Mouse (Mus musculus): Measurements from ENCODE around the gene Gucy2e. TPM values are rescaled to one million over a fixed set of nuclear protein-coding genes. Genes with fewer than 3 reads are reported as not detected.

Gucy2e gene
- polyA plus RNA-seq, 1 experiment from 2014 or later: 0.04 TPM

DNA sequence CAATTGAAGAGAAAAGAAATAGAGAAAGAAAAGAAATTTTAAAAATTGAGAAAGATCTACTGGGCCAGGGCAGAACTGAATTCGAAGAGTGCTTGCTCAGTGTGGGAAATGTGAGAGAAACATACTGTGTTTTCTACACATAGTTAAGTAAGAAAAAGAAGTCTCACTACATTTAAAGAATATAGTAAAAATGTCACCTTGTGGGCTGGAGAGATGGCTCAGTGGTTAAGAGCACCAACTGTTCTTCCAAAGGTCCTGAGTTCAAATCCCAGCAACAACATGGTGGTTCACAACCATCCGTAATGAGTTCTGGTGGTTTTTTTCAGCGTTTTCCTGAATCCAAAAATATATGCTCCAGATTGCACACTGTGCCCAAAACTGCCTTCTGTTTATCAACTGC is 58.3 kb downstream of the Gucy2e start:
- DNase-seq (ENCODE audit: low spot score, missing footprints) (no peak), ATAC-seq (ENCODE audit: low FRiP score) (no peak)
- no peaks in the 10 kb centered on the region for H3K9me3 ChIP-seq (ENCODE audit: control insufficient read depth, low read length)
- no peaks in the 10 kb centered on the region for H3K27me3 ChIP-seq (ENCODE audit: control insufficient read depth, insufficient read depth, low read length)
- H3K4me2 ChIP-seq: no peak overlapping the region
- WGBS: 84% methylated on average over 3 of the region's 3 CpGs
- no peaks in the 10 kb centered on the region for H3K4me1 ChIP-seq (ENCODE audit: control insufficient read depth, insufficient read depth, low read length)
- no peaks in the 10 kb centered on the region for H3K36me3 ChIP-seq (ENCODE audit: control insufficient read depth, insufficient read depth, low read length)
- no peak overlapping the region for H3K9ac ChIP-seq (ENCODE audit: low read length)
- H3K27ac ChIP-seq (ENCODE audit: low read depth, low read length): no peak overlapping the region
- H3K4me3 ChIP-seq (ENCODE audit: low read depth, low read length): no peak overlapping the region

DNA sequence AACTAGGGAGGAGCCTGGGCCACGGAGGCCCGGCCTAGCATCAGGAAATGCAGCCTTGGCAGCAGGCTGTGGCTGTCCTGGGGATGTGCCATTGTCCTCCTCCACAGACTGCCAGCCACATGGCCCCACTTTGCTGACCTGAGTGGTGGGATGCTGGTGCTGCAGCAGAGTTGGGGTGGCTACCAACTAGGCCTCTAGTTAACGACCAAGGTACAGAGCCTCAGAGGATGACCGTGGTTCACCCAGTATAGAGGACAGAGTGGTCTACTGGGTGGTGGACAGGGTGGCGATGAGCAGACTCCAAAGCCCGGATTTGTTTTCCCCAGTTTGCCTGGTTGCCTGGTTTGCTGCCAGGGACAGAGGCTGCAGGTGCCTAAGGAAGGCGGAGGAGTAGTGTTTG is 62.1 kb downstream of the Gucy2e start:
- H3K27me3 ChIP-seq (ENCODE audit: control insufficient read depth, insufficient read depth, low read length): no peaks in the 10 kb centered on the region
- H3K4me1 ChIP-seq (ENCODE audit: control insufficient read depth, insufficient read depth, low read length): no peaks in the 10 kb centered on the region
- 88% methylated on average over 7 of the region's 7 CpGs for WGBS
- H3K27ac ChIP-seq (ENCODE audit: low read depth, low read length): no peak overlapping the region
- H3K9ac ChIP-seq (ENCODE audit: low read length): no peak overlapping the region
- ATAC-seq (ENCODE audit: low FRiP score) (no peak), DNase-seq (ENCODE audit: low spot score, missing footprints) (no peak)
- no peaks in the 10 kb centered on the region for H3K36me3 ChIP-seq (ENCODE audit: control insufficient read depth, insufficient read depth, low read length)
- no peak overlapping the region for H3K4me2 ChIP-seq
- H3K4me3 ChIP-seq (ENCODE audit: low read depth, low read length): no peak overlapping the region
- no peaks in the 10 kb centered on the region for H3K9me3 ChIP-seq (ENCODE audit: control insufficient read depth, low read length)

DNA sequence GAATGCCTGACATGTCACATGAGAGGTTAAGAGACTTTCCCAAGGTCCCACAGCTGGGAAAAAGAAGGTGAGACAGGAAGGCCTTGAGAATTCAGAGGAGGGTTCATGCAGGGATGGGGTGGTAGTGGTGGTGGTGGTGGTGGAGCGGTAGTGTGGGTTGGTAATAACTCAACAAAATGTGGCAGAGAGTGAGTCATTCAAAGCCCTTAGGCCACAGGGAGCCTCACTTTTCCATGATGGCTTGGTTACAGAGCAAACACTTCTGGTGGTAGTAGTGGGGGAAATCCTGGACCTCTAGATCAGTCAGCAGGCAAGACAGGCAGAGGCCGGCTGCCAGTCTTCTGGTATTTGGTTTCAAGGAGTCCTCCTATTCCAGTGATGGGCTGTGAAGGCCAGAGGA is 64.2 kb downstream of the Gucy2e start:
- H3K27ac ChIP-seq (ENCODE audit: low read depth, low read length): no peak overlapping the region
- H3K4me1 ChIP-seq (ENCODE audit: control insufficient read depth, insufficient read depth, low read length): no peaks in the 10 kb centered on the region
- no peaks in the 10 kb centered on the region for H3K9me3 ChIP-seq (ENCODE audit: control insufficient read depth, low read length)
- no peak for ATAC-seq (ENCODE audit: low FRiP score)
- no peak overlapping the region for H3K9ac ChIP-seq (ENCODE audit: low read length)
- H3K36me3 ChIP-seq (ENCODE audit: control insufficient read depth, insufficient read depth, low read length): no peaks in the 10 kb centered on the region
- H3K4me2 ChIP-seq: no peak overlapping the region
- no peak for DNase-seq (ENCODE audit: low spot score, missing footprints)
- no peak overlapping the region for H3K4me3 ChIP-seq (ENCODE audit: low read depth, low read length)
- no peaks in the 10 kb centered on the region for H3K27me3 ChIP-seq (ENCODE audit: control insufficient read depth, insufficient read depth, low read length)
- 87% methylated on average over 2 of the region's 2 CpGs for WGBS

DNA sequence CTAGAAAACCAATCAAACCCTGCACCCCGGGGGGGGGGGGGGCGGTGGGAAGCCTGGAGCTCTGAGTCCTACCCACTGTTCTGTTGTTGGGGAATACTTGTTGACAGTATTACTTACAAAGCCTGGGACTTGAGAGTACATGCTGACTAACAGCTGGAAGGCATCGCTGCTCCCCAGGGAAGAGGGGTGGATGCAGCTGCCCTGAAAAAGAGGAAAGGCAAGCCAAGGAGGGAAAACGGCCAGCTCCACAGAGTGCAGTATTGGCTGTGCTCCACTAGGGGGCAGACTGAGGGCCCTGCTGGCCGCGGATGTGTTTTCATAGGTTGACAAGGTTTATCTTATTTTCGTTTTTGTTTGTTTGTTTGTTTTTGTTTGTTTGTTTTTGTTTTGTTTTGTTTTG is 65.2 kb downstream of the Gucy2e start:
- Histone ChIP-seq H3K4me2 (no peak overlapping the region), H3K9me3 (ENCODE audit: control insufficient read depth, low read length) (no peaks in the 10 kb centered on the region), H3K27ac (ENCODE audit: low read depth, low read length) (no peak overlapping the region), H3K4me1 (ENCODE audit: control insufficient read depth, insufficient read depth, low read length) (no peaks in the 10 kb centered on the region), H3K27me3 (ENCODE audit: control insufficient read depth, insufficient read depth, low read length) (no peaks in the 10 kb centered on the region), H3K9ac (ENCODE audit: low read length) (no peak overlapping the region), H3K4me3 (ENCODE audit: low read depth, low read length) (no peak overlapping the region), H3K36me3 (ENCODE audit: control insufficient read depth, insufficient read depth, low read length) (no peaks in the 10 kb centered on the region)
- DNase-seq (ENCODE audit: low spot score, missing footprints) (peak; percentile 88), ATAC-seq (ENCODE audit: low FRiP score) (no peak)
- 23% methylated on average over 7 of the region's 7 CpGs for WGBS

DNA sequence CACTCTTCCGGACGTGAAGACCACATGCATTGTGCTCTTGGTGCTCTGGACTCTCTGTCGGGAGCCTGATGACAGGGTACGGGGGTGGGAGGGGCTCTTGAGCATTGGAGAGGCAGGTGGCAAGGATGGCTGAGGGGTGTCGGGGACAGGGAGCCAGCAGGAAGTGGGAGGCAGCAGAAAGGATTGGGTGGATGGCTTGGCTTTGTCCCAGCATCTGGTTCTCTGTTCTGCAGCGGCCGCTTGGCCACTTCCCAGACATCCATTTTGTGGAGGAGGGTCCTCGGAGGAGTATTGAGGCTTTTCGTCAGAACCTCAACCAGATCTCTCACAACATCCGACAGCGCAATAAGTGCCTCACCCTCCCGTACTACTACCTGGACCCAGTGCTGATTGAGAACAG is 67.5 kb downstream of the Gucy2e start:
- no peak overlapping the region for H3K4me3 ChIP-seq (ENCODE audit: low read depth, low read length)
- 86% methylated on average over 12 of the region's 12 CpGs for WGBS
- DNase-seq (ENCODE audit: low spot score, missing footprints): no peak
- no peaks in the 10 kb centered on the region for H3K27me3 ChIP-seq (ENCODE audit: control insufficient read depth, insufficient read depth, low read length)
- H3K27ac ChIP-seq (ENCODE audit: low read depth, low read length): no peak overlapping the region
- H3K4me2 ChIP-seq: no peak overlapping the region
- no peak overlapping the region for H3K9ac ChIP-seq (ENCODE audit: low read length)
- no peaks in the 10 kb centered on the region for H3K9me3 ChIP-seq (ENCODE audit: control insufficient read depth, low read length)
- H3K36me3 ChIP-seq (ENCODE audit: control insufficient read depth, insufficient read depth, low read length): no peaks in the 10 kb centered on the region
- H3K4me1 ChIP-seq (ENCODE audit: control insufficient read depth, insufficient read depth, low read length): no peaks in the 10 kb centered on the region
- ATAC-seq (ENCODE audit: low FRiP score): no peak

Other genes starting within 250 kb of the Gucy2e start
- gene Pfas, start 228.6 kb downstream of the Gucy2e start, polyA plus RNA-seq (2014; fragmentation: Nextera tagmentation; extraction: Ambion mirVana): 31.2 and 33.0 TPM in 2 replicates
- 54.6 and 54.8 TPM in 2 replicates for gene Ctc1, start 221.1 kb downstream of the Gucy2e start, polyA plus RNA-seq (2014; fragmentation: Nextera tagmentation; extraction: Ambion mirVana)
- 169 and 171 TPM in 2 replicates for gene Aurkb, start 191.4 kb downstream of the Gucy2e start, polyA plus RNA-seq (2014; fragmentation: Nextera tagmentation; extraction: Ambion mirVana)
- 8.8 and 9.8 TPM in 2 replicates for gene Borcs6, start 177.3 kb downstream of the Gucy2e start, polyA plus RNA-seq (2014; fragmentation: Nextera tagmentation; extraction: Ambion mirVana)
- gene Tmem107, start 166.2 kb downstream of the Gucy2e start, polyA plus RNA-seq (2014; fragmentation: Nextera tagmentation; extraction: Ambion mirVana): 53.5 and 57.7 TPM in 2 replicates
- gene Vamp2, start 148.5 kb downstream of the Gucy2e start, polyA plus RNA-seq (2014; fragmentation: Nextera tagmentation; extraction: Ambion mirVana): 72.4 and 73.5 TPM in 2 replicates
- gene Per1, start 141.8 kb downstream of the Gucy2e start, polyA plus RNA-seq (2014; fragmentation: Nextera tagmentation; extraction: Ambion mirVana): 6.0 and 7.3 TPM in 2 replicates
- 0.17 and 0.33 TPM in 2 replicates for gene Hes7, start 116.6 kb downstream of the Gucy2e start, polyA plus RNA-seq (2014; fragmentation: Nextera tagmentation; extraction: Ambion mirVana)
- 0.11 TPM in 1 of 2 replicates, not detected in the other for gene 9130213A22Rik, start 114.4 kb downstream of the Gucy2e start, polyA plus RNA-seq (2014; fragmentation: Nextera tagmentation; extraction: Ambion mirVana)
- 0.15 and 0.74 TPM in 2 replicates for gene Aloxe3, start 111.1 kb downstream of the Gucy2e start, polyA plus RNA-seq (2014; fragmentation: Nextera tagmentation; extraction: Ambion mirVana)
- not detected in 2 replicates for gene Alox12b, start 80.0 kb downstream of the Gucy2e start, polyA plus RNA-seq (2014; fragmentation: Nextera tagmentation; extraction: Ambion mirVana)
- 0.11 TPM in 1 of 2 replicates, not detected in the other for gene Alox8, start 39.2 kb downstream of the Gucy2e start, polyA plus RNA-seq (2014; fragmentation: Nextera tagmentation; extraction: Ambion mirVana)
- 20.0 and 28.3 TPM in 2 replicates for gene Cntrob, start 86.7 kb upstream of the Gucy2e start, polyA plus RNA-seq (2014; fragmentation: Nextera tagmentation; extraction: Ambion mirVana)
- gene Trappc1, start 86.9 kb upstream of the Gucy2e start, polyA plus RNA-seq (2014; fragmentation: Nextera tagmentation; extraction: Ambion mirVana): 205 and 206 TPM in 2 replicates
- 1.8 and 2.9 TPM in 2 replicates for gene Kcnab3, start 89.2 kb upstream of the Gucy2e start, polyA plus RNA-seq (2014; fragmentation: Nextera tagmentation; extraction: Ambion mirVana)
- gene Rnf227, start 103.4 kb upstream of the Gucy2e start, polyA plus RNA-seq (2014; fragmentation: Nextera tagmentation; extraction: Ambion mirVana): 29.6 and 30.4 TPM in 2 replicates
- 38.2 and 39.4 TPM in 2 replicates for gene Chd3, start 132.4 kb upstream of the Gucy2e start, polyA plus RNA-seq (2014; fragmentation: Nextera tagmentation; extraction: Ambion mirVana)
- gene Naa38, start 158.5 kb upstream of the Gucy2e start, polyA plus RNA-seq (2014; fragmentation: Nextera tagmentation; extraction: Ambion mirVana): 120 and 130 TPM in 2 replicates
- 44.6 and 50.5 TPM in 2 replicates for gene Cyb5d1, start 158.6 kb upstream of the Gucy2e start, polyA plus RNA-seq (2014; fragmentation: Nextera tagmentation; extraction: Ambion mirVana)
- 11.9 and 13.1 TPM in 2 replicates for gene Tmem88, start 161.2 kb upstream of the Gucy2e start, polyA plus RNA-seq (2014; fragmentation: Nextera tagmentation; extraction: Ambion mirVana)
- 30.2 and 31.7 TPM in 2 replicates for gene Kdm6b, start 176.6 kb upstream of the Gucy2e start, polyA plus RNA-seq (2014; fragmentation: Nextera tagmentation; extraction: Ambion mirVana)